Mouse (Mus musculus) testis, adult 2 months (tissue): ENCODE results near the gene Carmil1.

Source experiments
- CTCF ChIP-seq: fragments of 200-500 bp; IDR thresholded peaks from 2 replicates; pipeline ENCODE4 v1.5.1; 2012; ENCODE audit warnings: low read depth, mild to moderate bottlenecking, inconsistent platforms, low read length, moderate library complexity; ENCODE audit not compliant: control insufficient read depth, insufficient read depth, insufficient replicate concordance
- POLR2A ChIP-seq: fragments of 200-500 bp; IDR thresholded peaks from 2 replicates; pipeline ENCODE4 v1.6.1; 2012; ENCODE audit warnings: low read depth, mild to moderate bottlenecking, inconsistent platforms, low read length, moderate library complexity; ENCODE audit not compliant: control insufficient read depth

GRCm38 (mm10) chr13:24136836-24137235 lies 143.8 kb downstream of the Carmil1 start:
- TF ChIP-seq CTCF (no peak), POLR2A (no peak)
